Mouse (Mus musculus) frontal cortex, postnatal 14 days (tissue): ENCODE data around the gene Vtn.
A peak's percentile ranks its signal among the peaks of the same experiment; 100 is the strongest.

Source experiments
- DNase-seq, 2 experiments: peaks; one replicate each; pipeline ENCODE4 v3.0.0; 2022; ENCODE audit warnings: low spot score in 2 of 2

Vtn gene

GRCm38 (mm10) chr11:78534516-78534915, 35.6 kb downstream of the Vtn start:
- no peak for DNase-seq

- DNase-seq, result no peak
Measured at GRCm38 (mm10) chr11:78535376-78536079, 36.6 kb downstream of the Vtn start.

GRCm38 (mm10) chr11:78536080-78536689, 37.3 kb downstream of the Vtn start, which contains the start of the genes Tnfaip1 and Ift20:
Tnfaip1 (minus strand) TSS chr11:78536332.
Ift20 (plus strand) TSS chr11:78536361.
- peak; percentile 96 to 98 for DNase-seq

GRCm38 (mm10) chr11:78536690-78537084, 37.8 kb downstream of the Vtn start:
- no peak for DNase-seq

GRCm38 (mm10) chr11:78540358-78540757, 41.5 kb downstream of the Vtn start:
- DNase-seq, result no peak

- no peak for DNase-seq
Measured at GRCm38 (mm10) chr11:78544449-78545111, 45.7 kb downstream of the Vtn start.

- DNase-seq, result no peak
Measured at GRCm38 (mm10) chr11:78545181-78545580, 46.3 kb downstream of the Vtn start.

- no peak for DNase-seq
Measured at GRCm38 (mm10) chr11:78547718-78548460, 49.0 kb downstream of the Vtn start.

GRCm38 (mm10) chr11:78549491-78549987, 50.6 kb downstream of the Vtn start:
- DNase-seq, result no peak

- DNase-seq, result peak; percentile 96 to 97
Measured at GRCm38 (mm10) chr11:78550168-78551058, 51.5 kb downstream of the Vtn start, which contains the start of gene Tmem97. Tmem97 (minus strand) TSS chr11:78550777.

GRCm38 (mm10) chr11:78551059-78551398, 52.1 kb downstream of the Vtn start:
- no peak for DNase-seq
